Mouse (Mus musculus): ENCODE measurements around the gene Ndufa3. TPM values are rescaled to one million over a fixed set of nuclear protein-coding genes. Genes with fewer than 3 reads are reported as not detected.
A peak's percentile ranks its signal among the peaks of the same experiment; 100 is the strongest.

Ndufa3 gene
- polyA plus RNA-seq, 1 experiment from 2014 or later = 531 TPM

GRCm38 (mm10) chr7:3606798-3607197 lies 10.4 kb upstream of the Ndufa3 start:
- Histone ChIP-seq H3K9me3 (ENCODE audit: control insufficient read depth, low read length) (0 out of 2 replicates have a peak, but pooled peaks cover 2% of the 10 kb centered on the region), H3K9ac (ENCODE audit: low read depth, low read length) (no peak overlapping the region), H3K27me3 (replicated peaks; ENCODE audit: control insufficient read depth, insufficient read depth, low read length) (no peaks in the 10 kb centered on the region), H3K4me3 (ENCODE audit: low read length) (no peak overlapping the region), H3K4me2 (ENCODE audit: low read depth, low read length) (no peak overlapping the region), H3K36me3 (ENCODE audit: control insufficient read depth, insufficient read depth, low read length) (no peaks in the 10 kb centered on the region), H3K27ac (ENCODE audit: low read length) (no peak overlapping the region), H3K4me1 (ENCODE audit: control insufficient read depth, insufficient read depth, low read length) (no peaks in the 10 kb centered on the region)
- peak; percentile 65; the same call in 1 of the 2 replicates for ATAC-seq
- WGBS = 13% methylated on average over 2 of the region's 2 CpGs

DNA sequence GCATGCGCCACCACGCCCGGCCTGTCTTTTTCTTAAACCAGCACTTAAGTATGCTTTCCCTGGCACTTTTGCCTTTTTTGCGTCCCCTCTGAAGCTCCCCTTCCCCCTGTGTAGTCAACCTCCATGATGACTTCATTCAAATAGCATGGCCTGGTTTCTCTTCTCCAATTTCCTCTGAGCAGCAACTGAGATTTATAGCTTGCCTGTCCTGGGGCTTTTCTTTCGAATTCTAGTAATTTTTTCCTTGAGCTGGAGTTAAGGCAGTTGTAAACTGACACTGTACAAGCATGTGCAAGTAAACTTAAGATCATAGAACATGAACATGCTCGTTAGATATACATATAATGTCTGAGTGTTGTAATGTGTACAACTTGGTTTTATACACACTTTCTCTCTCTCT lies 9.8 kb upstream of the Ndufa3 start:
- 75% methylated on average over 6 of the region's 6 CpGs for WGBS
- H3K36me3 ChIP-seq (ENCODE audit: control insufficient read depth, insufficient read depth, low read length) = no peaks in the 10 kb centered on the region

DNA sequence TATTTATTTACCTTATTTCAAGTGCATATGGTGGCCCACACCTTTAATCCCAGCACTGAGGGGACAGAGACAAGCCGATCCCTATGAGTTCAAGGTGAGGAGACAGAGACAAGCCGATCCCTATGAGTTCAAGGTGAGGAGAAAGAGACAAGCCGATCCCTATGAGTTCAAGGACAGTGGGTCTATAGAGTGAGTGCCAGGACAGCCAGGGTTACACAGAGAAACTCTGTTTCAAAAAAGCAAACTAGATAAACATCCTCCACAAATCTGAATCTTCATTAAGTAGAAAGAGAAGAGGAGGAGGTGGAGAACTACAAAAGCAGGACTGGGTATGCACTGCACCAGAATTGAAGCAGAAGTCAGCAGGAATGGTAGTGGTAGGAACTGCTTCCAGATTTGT lies 8.5 kb upstream of the Ndufa3 start:
- Histone ChIP-seq H3K27me3 (replicated peaks; ENCODE audit: control insufficient read depth, insufficient read depth, low read length) (no peaks in the 10 kb centered on the region), H3K36me3 (ENCODE audit: control insufficient read depth, insufficient read depth, low read length) (no peaks in the 10 kb centered on the region), H3K9ac (ENCODE audit: low read depth, low read length) (no peak overlapping the region), H3K4me2 (ENCODE audit: low read depth, low read length) (no peak overlapping the region), H3K4me1 (ENCODE audit: control insufficient read depth, insufficient read depth, low read length) (no peaks in the 10 kb centered on the region), H3K9me3 (ENCODE audit: control insufficient read depth, low read length) (0 out of 2 replicates have a peak, but pooled peaks cover 2% of the 10 kb centered on the region), H3K27ac (ENCODE audit: low read length) (no peak overlapping the region), H3K4me3 (ENCODE audit: low read length) (no peak overlapping the region)
- 94% methylated on average over 3 of the region's 3 CpGs for WGBS
- ATAC-seq = no peak

More for the DNA sequence above, 9.8 kb upstream of the Ndufa3 start:
- Histone ChIP-seq H3K9me3 (ENCODE audit: control insufficient read depth, low read length) (0 out of 2 replicates have a peak, but pooled peaks cover 2% of the 10 kb centered on the region), H3K27me3 (replicated peaks; ENCODE audit: control insufficient read depth, insufficient read depth, low read length) (no peaks in the 10 kb centered on the region), H3K9ac (ENCODE audit: low read depth, low read length) (no peak overlapping the region), H3K4me2 (ENCODE audit: low read depth, low read length) (no peak overlapping the region), H3K4me3 (ENCODE audit: low read length) (no peak overlapping the region), H3K27ac (ENCODE audit: low read length) (no peak overlapping the region), H3K4me1 (ENCODE audit: control insufficient read depth, insufficient read depth, low read length) (no peaks in the 10 kb centered on the region)
- ATAC-seq = no peak

DNA sequence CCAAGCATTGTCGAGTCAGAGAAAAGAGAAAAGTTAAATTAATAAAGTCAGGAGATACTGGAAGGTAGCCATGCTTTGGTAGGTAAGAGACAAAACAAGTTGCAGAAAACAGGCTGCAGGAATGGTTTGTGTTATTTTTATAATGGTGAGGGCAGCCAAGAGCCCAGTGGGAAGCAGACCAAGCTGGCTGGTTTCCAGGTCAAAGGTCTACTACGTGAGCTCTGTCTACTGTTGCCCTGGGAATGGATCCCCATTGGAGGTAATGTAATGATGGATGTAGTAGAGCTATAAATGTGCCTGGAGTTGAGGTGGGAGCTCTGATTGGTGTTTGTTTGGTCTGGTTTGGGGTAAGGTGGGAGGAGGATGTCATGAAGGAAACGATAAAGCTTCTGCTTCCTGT lies 8.1 kb upstream of the Ndufa3 start:
- ATAC-seq = no peak

DNA sequence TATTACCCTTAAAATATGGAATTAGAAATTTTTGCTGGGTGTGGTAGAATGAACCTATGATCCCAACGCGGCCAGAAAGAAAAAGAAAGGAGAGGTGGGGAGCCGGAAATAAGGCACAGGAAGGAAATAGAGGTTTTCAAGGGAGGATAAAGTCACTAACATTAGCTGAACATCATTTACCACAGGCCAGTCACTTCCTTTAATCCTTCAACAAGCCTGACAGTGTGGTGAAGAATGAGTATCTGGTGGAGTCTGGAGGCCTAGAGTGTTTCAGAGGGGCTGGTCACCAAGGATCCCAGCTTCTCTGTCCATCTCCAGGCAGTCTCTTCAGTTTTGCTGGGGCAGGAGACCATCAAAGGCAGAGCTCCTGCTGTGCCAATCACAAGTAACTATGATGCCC lies 6.7 kb upstream of the Ndufa3 start:
- Histone ChIP-seq H3K9ac (ENCODE audit: low read depth, low read length) (no peak overlapping the region), H3K27me3 (replicated peaks; ENCODE audit: control insufficient read depth, insufficient read depth, low read length) (no peaks in the 10 kb centered on the region), H3K4me2 (ENCODE audit: low read depth, low read length) (no peak overlapping the region), H3K4me3 (ENCODE audit: low read length) (no peak overlapping the region), H3K36me3 (ENCODE audit: control insufficient read depth, insufficient read depth, low read length) (no peaks in the 10 kb centered on the region), H3K4me1 (ENCODE audit: control insufficient read depth, insufficient read depth, low read length) (no peaks in the 10 kb centered on the region), H3K27ac (ENCODE audit: low read length) (no peak overlapping the region), H3K9me3 (ENCODE audit: control insufficient read depth, low read length) (0 out of 2 replicates have a peak, but pooled peaks cover 2% of the 10 kb centered on the region)
- WGBS = 87% methylated on average over 3 of the region's 3 CpGs
- ATAC-seq = no peak

More for the DNA sequence above, 8.1 kb upstream of the Ndufa3 start:
- Histone ChIP-seq H3K36me3 (ENCODE audit: control insufficient read depth, insufficient read depth, low read length) (no peaks in the 10 kb centered on the region), H3K4me1 (ENCODE audit: control insufficient read depth, insufficient read depth, low read length) (no peaks in the 10 kb centered on the region), H3K4me2 (ENCODE audit: low read depth, low read length) (no peak overlapping the region), H3K9ac (ENCODE audit: low read depth, low read length) (no peak overlapping the region), H3K27ac (ENCODE audit: low read length) (no peak overlapping the region), H3K27me3 (replicated peaks; ENCODE audit: control insufficient read depth, insufficient read depth, low read length) (no peaks in the 10 kb centered on the region), H3K4me3 (ENCODE audit: low read length) (no peak overlapping the region), H3K9me3 (ENCODE audit: control insufficient read depth, low read length) (0 out of 2 replicates have a peak, but pooled peaks cover 2% of the 10 kb centered on the region)
- WGBS = 50% methylated on average over 3 of the region's 3 CpGs

DNA sequence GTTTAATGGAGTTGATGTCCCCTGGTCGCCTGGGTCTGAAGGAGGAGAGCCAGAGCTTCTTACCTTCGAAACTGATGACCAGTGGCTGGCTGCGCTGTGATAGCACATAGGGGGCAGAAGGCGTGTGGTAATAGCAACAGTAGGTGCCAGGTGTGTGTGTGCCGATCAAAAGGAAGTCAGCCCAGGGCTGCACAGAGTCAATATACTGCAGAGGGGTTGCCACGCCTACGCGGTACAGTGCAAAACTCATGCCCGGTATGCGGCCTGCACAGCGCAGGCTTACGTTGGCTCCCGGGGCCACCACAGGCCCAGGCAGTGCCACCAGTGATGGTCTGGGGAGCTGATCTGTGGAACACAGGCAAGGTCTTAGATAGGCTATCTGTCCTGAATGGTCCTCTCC lies 6.2 kb upstream of the Ndufa3 start:
- 87% methylated on average over 13 of the region's 13 CpGs for WGBS
- Histone ChIP-seq H3K4me1 (ENCODE audit: control insufficient read depth, insufficient read depth, low read length) (no peaks in the 10 kb centered on the region), H3K9me3 (ENCODE audit: control insufficient read depth, low read length) (no peaks in the 10 kb centered on the region), H3K27ac (ENCODE audit: low read length) (no peak overlapping the region), H3K4me3 (ENCODE audit: low read length) (no peak overlapping the region), H3K4me2 (ENCODE audit: low read depth, low read length) (no peak overlapping the region), H3K27me3 (replicated peaks; ENCODE audit: control insufficient read depth, insufficient read depth, low read length) (no peaks in the 10 kb centered on the region), H3K9ac (ENCODE audit: low read depth, low read length) (no peak overlapping the region), H3K36me3 (ENCODE audit: control insufficient read depth, insufficient read depth, low read length) (no peaks in the 10 kb centered on the region)
- ATAC-seq = no peak

- H3K36me3 ChIP-seq (ENCODE audit: control insufficient read depth, insufficient read depth, low read length) = no peaks in the 10 kb centered on the region
- no peak for ATAC-seq
- H3K9ac ChIP-seq (ENCODE audit: low read depth, low read length) = no peak overlapping the region
- H3K27me3 ChIP-seq (replicated peaks; ENCODE audit: control insufficient read depth, insufficient read depth, low read length) = no peaks in the 10 kb centered on the region
- no peak overlapping the region for H3K27ac ChIP-seq (ENCODE audit: low read length)
- H3K4me3 ChIP-seq (ENCODE audit: low read length) = no peak overlapping the region
- H3K4me2 ChIP-seq (ENCODE audit: low read depth, low read length) = no peak overlapping the region
- 80% methylated on average over 3 of the region's 3 CpGs for WGBS
- H3K9me3 ChIP-seq (ENCODE audit: control insufficient read depth, low read length) = no peaks in the 10 kb centered on the region
- peaks cover 4% of the 10 kb centered on the region; the same call in 1 of the 2 replicates for H3K4me1 ChIP-seq (ENCODE audit: control insufficient read depth, insufficient read depth, low read length)
These were observed 3.2 kb upstream of the Ndufa3 start for GRCm38 (mm10) chr7:3614021-3614420.

DNA sequence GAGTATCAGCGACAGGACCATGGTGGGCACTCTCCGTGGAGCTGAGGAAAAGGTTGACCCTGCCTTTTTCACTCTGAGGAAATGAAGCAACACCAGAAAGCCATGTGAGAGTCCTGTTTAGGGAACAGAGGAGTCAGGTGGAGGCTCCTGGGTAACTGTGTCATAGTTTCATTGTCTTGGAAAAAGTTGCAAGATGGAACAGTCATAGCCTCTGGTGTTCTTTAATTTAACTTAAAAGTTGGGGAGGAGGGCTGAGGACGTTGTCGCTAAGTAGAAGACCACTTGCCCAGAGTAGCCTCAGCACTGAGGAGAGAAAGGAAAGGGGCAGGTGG lies 1.1 kb upstream of the Ndufa3 start, which contains the start of gene Oscar:
Gene Oscar, minus strand, starts transcription at position 101 of the 332 bp plus-strand sequence.
- peaks cover 4% of the 10 kb centered on the region; the same call in 1 of the 2 replicates for H3K4me1 ChIP-seq (ENCODE audit: control insufficient read depth, insufficient read depth, low read length)
- WGBS = 86% methylated on average over 4 of the region's 4 CpGs
- ATAC-seq = no peak
- peak within 1 kb of the TSS; percentile 17; the same call in 1 of the 2 replicates for H3K4me2 ChIP-seq (ENCODE audit: low read depth, low read length)
- H3K27me3 ChIP-seq (replicated peaks; ENCODE audit: control insufficient read depth, insufficient read depth, low read length) = no peaks in the 10 kb centered on the region
- H3K9ac ChIP-seq (ENCODE audit: low read depth, low read length) = no peak within 1 kb of the TSS
- H3K36me3 ChIP-seq (ENCODE audit: control insufficient read depth, insufficient read depth, low read length) = peaks cover 4% of the 10 kb centered on the region; the same call in 1 of the 2 replicates
- no peak within 1 kb of the TSS for H3K27ac ChIP-seq (ENCODE audit: low read length)
- peak within 1 kb of the TSS; percentile 85 for H3K4me3 ChIP-seq (ENCODE audit: low read length)
- H3K9me3 ChIP-seq (ENCODE audit: control insufficient read depth, low read length) = no peaks in the 10 kb centered on the region

GRCm38 (mm10) chr7:3616389-3617241 lies 558 bp upstream of the Ndufa3 start:
- H3K9me3 ChIP-seq (ENCODE audit: control insufficient read depth, low read length) = no peaks in the 10 kb centered on the region
- peaks cover 4% of the 10 kb centered on the region; the same call in 1 of the 2 replicates for H3K4me1 ChIP-seq (ENCODE audit: control insufficient read depth, insufficient read depth, low read length)
- ATAC-seq = peak; percentile 24
- no peaks in the 10 kb centered on the region for H3K27me3 ChIP-seq (replicated peaks; ENCODE audit: control insufficient read depth, insufficient read depth, low read length)
- H3K36me3 ChIP-seq (ENCODE audit: control insufficient read depth, insufficient read depth, low read length) = peaks cover 4% of the 10 kb centered on the region; the same call in 1 of the 2 replicates
- peak overlapping the region; percentile 81; the same call in 1 of the 2 replicates for H3K9ac ChIP-seq (ENCODE audit: low read depth, low read length)
- 44% methylated on average over 6 of the region's 6 CpGs for WGBS
- no peak overlapping the region for H3K27ac ChIP-seq (ENCODE audit: low read length)
- peak overlapping the region; percentile 17; the same call in 1 of the 2 replicates for H3K4me2 ChIP-seq (ENCODE audit: low read depth, low read length)
- peak overlapping the region; percentile 85 for H3K4me3 ChIP-seq (ENCODE audit: low read length)
